Mouse (Mus musculus) CD4-positive naive resting alpha-beta T cell, adult 57 days (primary cell): Measurements from ENCODE around the gene Synj1. TPM values are rescaled to one million over a fixed set of nuclear protein-coding genes. Genes with fewer than 3 reads are reported as not detected.

Source experiments
- total RNA-seq: library from RNA; stranded (reverse); gene quantifications from one replicate; pipeline ENCODE4 v1.2.4, GENCODE M21; 2023

Gene Synj1
- 71.7 TPM for total RNA-seq

DNA sequence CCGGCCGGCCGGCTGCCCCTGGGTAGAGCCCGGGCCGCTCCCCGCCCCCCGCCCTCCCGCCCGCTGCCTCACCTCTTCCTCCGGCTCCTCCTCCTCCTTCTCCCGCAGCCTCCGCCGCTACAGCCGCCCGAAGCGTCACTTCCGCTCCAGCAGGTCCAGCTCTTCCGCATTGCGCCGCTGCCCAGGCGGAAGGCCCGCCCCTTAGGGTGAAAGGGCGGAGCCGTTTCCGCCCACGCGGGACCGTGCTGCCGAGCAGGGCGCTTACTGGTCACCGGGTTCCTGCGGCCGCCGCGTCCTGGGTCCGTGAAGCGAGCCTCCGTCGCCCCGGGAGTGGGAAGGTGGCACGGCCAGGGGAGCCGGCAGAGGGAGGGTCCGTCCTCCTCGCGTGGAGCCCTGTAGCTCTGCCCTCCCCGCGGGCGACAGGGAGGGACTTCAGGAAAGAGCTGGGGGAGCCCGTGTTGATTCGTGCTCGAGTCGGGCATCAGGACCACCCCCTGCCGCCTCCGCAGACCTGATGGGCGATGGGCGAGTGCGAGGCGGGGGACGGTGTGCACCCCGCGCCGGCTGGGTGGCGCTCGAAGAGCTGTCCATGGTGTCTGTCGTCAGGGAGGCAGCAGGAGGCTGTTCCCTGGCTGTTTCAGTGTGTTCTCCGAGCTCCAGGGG is at the start of gene Synj1:
Gene Synj1 (minus strand): TSS at position 288 of the 663 bp plus-strand sequence.

DNA sequence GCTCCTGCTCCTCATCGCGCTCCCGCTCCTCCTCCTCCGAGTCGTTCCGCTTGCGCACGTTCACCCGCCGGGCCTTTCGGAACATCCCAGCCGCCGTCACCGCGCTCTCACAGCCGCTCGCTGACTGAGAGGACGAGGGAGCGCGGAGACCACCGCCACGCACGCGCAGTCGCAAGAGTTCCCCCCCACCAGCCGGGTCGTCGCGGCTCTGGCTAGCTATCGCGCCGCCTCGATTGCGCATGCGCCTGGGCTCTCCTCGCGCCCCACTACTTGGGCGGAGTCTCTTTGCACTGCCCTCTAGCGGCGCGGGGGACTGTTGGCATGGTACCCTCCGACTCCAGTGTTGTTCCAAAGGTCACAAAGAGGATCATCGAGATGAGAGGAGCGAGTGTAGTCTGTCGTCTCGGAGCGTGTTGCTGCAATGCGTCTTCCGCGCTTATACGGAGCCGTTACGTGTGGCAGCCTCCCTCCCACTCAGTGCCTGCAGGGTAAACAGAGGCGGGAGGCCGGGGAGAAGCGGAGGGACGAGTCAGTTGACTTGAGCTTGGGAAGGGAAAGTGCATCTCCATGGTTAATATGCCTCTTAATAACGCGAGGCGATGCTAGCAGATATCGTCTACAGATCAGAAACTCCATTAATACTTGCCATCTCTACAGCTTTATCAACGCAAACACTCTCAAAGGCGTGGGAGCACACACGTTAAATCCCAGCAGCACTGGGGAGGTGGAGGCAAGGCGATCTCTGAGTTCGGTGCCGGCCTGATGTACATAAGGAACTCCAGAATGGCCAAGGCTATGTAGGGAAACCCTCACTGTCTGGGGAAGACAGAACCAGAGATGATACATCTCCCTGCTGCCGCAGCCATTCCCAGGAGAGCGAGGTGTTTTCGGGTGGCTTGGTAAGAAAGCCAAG is 33.4 kb upstream of the Synj1 start, which contains the start of gene Paxbp1:
Gene Paxbp1 (minus strand): TSS at position 274 of the 913 bp plus-strand sequence.

DNA sequence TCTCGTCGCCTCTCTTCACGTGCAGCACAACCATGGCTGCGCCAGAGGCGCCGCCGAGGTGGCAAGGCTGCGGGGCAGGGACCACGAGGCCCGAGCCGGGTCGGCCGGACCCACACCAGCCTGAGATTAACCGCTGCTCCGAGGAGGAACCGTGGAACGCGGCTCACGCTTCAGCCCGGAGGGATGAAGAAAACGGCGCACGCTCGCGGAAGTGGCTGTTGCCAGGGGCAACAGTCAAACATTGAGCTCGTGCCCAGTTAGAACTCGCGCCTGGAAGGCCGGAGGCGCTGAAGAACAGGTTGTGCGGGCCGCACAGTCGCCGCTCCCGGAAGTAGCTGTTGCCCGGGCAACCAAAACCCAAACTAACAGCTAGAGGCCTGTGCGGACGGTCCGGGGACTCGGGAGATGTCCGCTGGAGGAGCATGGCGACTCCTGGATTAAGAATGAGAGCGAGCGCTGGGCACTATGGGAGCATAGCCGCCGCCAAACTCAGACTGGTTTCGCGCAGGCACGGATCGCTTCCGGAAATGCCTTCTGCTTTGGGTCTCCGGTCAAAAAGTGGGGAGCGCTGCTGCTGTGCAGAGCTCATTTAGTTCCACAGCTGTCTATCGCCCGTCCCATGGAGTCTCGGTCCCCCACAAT is 76.3 kb downstream of the Synj1 start, which contains the start of gene Cfap298:
Gene Cfap298 (minus strand): TSS at position 428 of the 642 bp plus-strand sequence.

Other genes starting within 250 kb of the Synj1 start
- 32.9 TPM for gene Urb1, start 200.9 kb downstream of the Synj1 start, total RNA-seq
- not detected for gene Eva1c, start 184.6 kb downstream of the Synj1 start, total RNA-seq
- 13.9 TPM for gene Cfap298, start 76.2 kb downstream of the Synj1 start, total RNA-seq
- 147 TPM for gene Paxbp1, start 33.2 kb upstream of the Synj1 start, total RNA-seq
- 0.30 TPM for gene 4932438H23Rik, start 83.8 kb upstream of the Synj1 start, total RNA-seq
- gene Olig2, start 214.1 kb upstream of the Synj1 start, total RNA-seq, result not detected